Mouse (Mus musculus) spleen, embryonic (tissue): ENCODE results near the gene Vmn1r95.
"Not testable (repeated sequence)": the region's sequence is repeated elsewhere in the genome, so short reads cannot be mapped to it uniquely, and the experiment has no call there.

ENCODE experiments used
- CTCF ChIA-PET: fragments of 350-600 bp; sonication (Branson Sonifier 250); formaldehyde crosslinking; loops from one replicate; lab custom pipeline; 2022; lab: Charles Lee

The Vmn1r95 gene

DNA sequence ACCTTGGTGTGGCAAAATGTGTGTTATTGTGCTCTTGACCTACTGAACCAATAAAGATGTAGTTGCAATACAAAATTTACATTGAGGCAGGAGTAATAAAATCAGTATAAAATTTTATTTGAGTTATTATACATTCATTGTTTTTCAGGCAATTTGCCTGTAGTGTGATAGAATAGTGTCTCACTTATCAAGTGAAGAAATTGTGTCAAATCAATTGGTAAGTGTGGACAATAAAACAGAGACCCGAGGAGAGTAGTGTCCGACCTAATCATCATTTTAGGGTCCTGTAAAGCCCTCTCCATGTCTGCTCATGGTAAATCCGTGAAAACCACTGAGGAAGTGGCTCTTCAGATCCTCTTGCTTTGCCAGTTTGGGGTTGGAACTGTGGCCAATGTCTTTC, at the start of gene Vmn1r95:
TSS of gene Vmn1r95 (plus strand) at position 301 of the 400 bp plus-strand sequence.
- CTCF ChIA-PET, result not testable (repeated sequence)

DNA sequence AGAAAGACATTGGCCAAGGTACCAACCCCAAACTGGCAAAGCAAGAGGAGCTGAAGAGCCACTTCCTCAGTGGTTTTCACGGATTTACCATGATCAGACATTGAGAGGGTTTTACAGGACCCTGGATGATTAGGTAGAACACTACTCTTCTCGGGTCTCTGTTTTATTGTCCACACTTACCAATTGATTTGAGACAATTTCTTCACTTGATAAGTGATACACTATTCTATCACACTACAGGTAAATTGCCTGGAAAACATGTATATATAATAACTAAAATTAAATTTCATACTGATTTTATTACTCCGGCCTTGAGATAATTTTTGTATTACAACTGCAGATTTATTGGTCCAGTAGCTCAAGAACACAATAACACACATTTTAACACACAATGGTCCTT, 25.2 kb upstream of the Vmn1r95 start, which contains the start of gene Vmn1r94:
TSS of gene Vmn1r94 (minus strand) at position 101 of the 400 bp plus-strand sequence.
- CTCF ChIA-PET, result not testable (repeated sequence)

DNA sequence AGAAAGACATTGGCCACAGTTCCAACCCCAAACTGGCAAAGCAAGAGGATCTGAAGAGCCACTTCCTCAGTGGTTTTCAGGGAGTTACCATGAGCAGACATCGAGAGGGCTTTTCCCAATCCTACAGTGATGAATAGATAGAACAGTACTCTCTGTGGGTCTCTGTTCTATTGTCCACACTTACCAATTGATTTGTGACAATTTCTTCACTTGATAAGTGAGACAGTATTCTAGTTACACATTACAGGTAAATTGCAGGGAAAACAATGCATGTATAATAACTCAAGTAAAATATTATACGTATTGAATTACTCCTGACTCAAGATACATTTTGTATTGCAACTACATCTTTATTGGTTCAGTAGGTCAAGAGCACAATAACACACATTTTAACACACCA, 12.0 kb downstream of the Vmn1r95 start, which contains the start of gene Gm6164:
TSS of gene Gm6164 (minus strand) at position 101 of the 400 bp plus-strand sequence.
- CTCF ChIA-PET, result not testable (repeated sequence)

DNA sequence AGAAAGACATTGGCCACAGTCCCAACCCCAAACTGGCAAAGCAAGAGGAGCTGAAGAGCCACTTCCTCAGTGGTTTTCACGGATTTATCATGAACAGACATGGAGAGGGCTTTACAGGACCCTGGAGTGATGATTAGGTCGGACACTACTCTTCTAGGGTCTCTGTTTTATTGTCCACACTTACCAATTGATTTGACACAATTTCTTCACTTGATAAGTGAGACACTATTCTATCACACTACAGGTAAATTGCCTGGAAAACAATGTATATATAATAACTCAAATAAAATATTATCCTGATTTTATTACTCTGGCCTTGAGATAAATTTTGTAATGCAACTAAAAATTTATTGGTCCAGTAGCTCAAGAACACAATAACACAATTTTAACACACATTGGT, 40.2 kb downstream of the Vmn1r95 start, which contains the start of gene Gm4498:
TSS of gene Gm4498 (minus strand) at position 101 of the 400 bp plus-strand sequence.
- CTCF ChIA-PET, result not testable (repeated sequence)
